Mouse (Mus musculus) hindbrain, embryonic 14.5 days (tissue): ENCODE measurements around the gene Pacrg. TPM values are rescaled to one million over a fixed set of nuclear protein-coding genes. Genes with fewer than 3 reads are reported as not detected.

Source experiments
- ATAC-seq: fragments of 200-750 bp; cut with Nextera tagmentation; 2 replicates; pipeline ENCODE4 v1.8.0; 2017; ENCODE audit warnings: moderate number of reproducible peaks, mild to moderate bottlenecking, moderate TSS enrichment, moderate library complexity; ENCODE audit not compliant: low FRiP score
- DNase-seq: peaks from one replicate; pipeline ENCODE4 v3.0.0-alpha.2; 2015; ENCODE audit warnings: low spot score
- H3K27ac ChIP-seq: fragments of 300-500 bp; sonication (generic); 2 replicates; pipeline ENCODE4 v1.5.1; 2014; ENCODE audit warnings: mild to moderate bottlenecking, moderate library complexity
- H3K27me3 ChIP-seq: fragments of 300-500 bp; sonication (generic); 2 replicates; pipeline ENCODE4 v1.6.1; 2014; ENCODE audit warnings: mild to moderate bottlenecking, low read length, mixed read lengths; ENCODE audit not compliant: control insufficient read depth, insufficient read depth
- H3K36me3 ChIP-seq: fragments of 300-500 bp; sonication (generic); replicated peaks from 2 replicates; pipeline ENCODE4 v1.6.1; 2014; ENCODE audit not compliant: control insufficient read depth, insufficient read depth
- H3K4me1 ChIP-seq: fragments of 300-500 bp; sonication (generic); replicated peaks from 2 replicates; pipeline ENCODE4 v1.6.1; 2014; ENCODE audit warnings: antibody characterized with exemption, low read length, mixed read lengths; ENCODE audit not compliant: control insufficient read depth, insufficient read depth
- H3K4me2 ChIP-seq: fragments of 300-500 bp; sonication (generic); replicated peaks from 2 replicates; pipeline ENCODE4 v1.6.1; 2014; ENCODE audit warnings: mild to moderate bottlenecking, moderate library complexity
- H3K4me3 ChIP-seq: fragments of 300-500 bp; sonication (generic); replicated peaks from 2 replicates; pipeline ENCODE4 v1.5.1; 2014; ENCODE audit warnings: mild to moderate bottlenecking, low read length
- H3K9ac ChIP-seq: fragments of 300-500 bp; sonication (generic); 2 replicates; pipeline ENCODE4 v1.6.1; 2014
- H3K9me3 ChIP-seq: fragments of 300-500 bp; sonication (generic); 2 replicates; pipeline ENCODE4 v1.6.1; 2016; ENCODE audit warnings: low read length; ENCODE audit not compliant: control insufficient read depth
- WGBS: fragments of 180-500 bp; shearing (Covaris S2); extraction: QIAGEN DNeasy Blood & Tissue Kit; methylation state at CpG from one replicate; pipeline ENCODE4 v1.1.7; 2014; 5-methylcytosine and 5-hydroxymethylcytosine counted together
- polyA plus RNA-seq: library from polyadenylated mRNA; unstranded; fragments of >200 nt; fragmentation: Nextera tagmentation; extraction: Ambion mirVana; gene quantifications from 2 replicates; pipeline ENCODE4 v1.2.1, GENCODE M21; 2014

Pacrg gene
- polyA plus RNA-seq, 1 experiment from 2014 or later, result 21.9 TPM

DNA sequence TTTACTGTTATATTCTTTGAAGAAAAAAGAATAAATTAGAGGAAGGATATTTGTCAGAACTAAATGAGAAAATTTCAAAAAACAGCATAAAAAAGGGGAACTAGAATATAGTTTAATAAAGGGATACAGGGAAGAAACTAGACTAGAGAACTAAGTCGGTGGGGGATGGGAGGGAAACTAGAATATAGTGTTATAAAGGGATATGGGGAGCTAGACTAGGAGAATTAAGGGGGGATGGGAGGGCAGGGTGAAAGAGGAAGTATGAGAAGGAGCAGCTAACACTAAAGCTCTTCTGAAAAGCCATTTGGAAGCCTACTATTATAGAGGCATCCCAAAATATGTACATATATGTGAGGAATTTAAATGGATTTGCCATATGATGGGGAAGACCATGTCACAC is 75.8 kb downstream of the Pacrg start:
- Histone ChIP-seq H3K9me3 (no peaks in the 10 kb centered on the region), H3K36me3 (no peaks in the 10 kb centered on the region), H3K9ac (no peak overlapping the region), H3K4me2 (no peak overlapping the region), H3K4me1 (no peaks in the 10 kb centered on the region), H3K27me3 (no peaks in the 10 kb centered on the region), H3K4me3 (no peak overlapping the region), H3K27ac (no peak overlapping the region)
- DNase-seq, result no peak
- WGBS, result 95% methylated on average over 1 of the region's 1 CpGs
- no peak for ATAC-seq

DNA sequence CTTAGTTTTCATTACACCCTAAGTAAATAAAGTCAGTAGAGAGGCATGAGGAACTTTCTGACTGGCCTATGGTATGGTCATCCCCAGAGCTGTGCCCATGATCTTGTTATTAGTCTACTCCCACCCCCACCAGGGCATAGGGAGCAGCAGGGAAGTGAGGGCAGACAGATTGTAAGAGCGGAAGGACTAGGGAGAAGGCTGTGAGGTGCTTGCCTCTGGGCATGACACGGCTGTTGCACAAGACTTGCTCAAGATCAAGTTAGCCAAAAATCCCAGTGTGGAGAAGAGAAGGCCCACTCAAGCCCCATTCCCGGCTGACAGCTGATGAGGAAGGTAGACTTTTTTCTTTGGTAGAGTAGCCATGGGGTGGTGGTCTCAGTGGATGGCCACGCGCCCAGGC is 82.7 kb downstream of the Pacrg start:
- Histone ChIP-seq H3K4me1 (no peaks in the 10 kb centered on the region), H3K9ac (no peak overlapping the region)
- no peak for ATAC-seq

GRCm38 (mm10) chr17:10744709-10745461 is 95.2 kb downstream of the Pacrg start:
- H3K4me3 ChIP-seq, result no peak overlapping the region
- H3K27ac ChIP-seq, result peak overlapping the region; percentile 67
- no peaks in the 10 kb centered on the region for H3K36me3 ChIP-seq
- ATAC-seq (peak; percentile 93), DNase-seq (peak; percentile 81)
- H3K9ac ChIP-seq, result no peak overlapping the region
- peaks cover 11% of the 10 kb centered on the region for H3K4me1 ChIP-seq
- WGBS, result 4% methylated on average over 4 of the region's 4 CpGs
- no peaks in the 10 kb centered on the region for H3K9me3 ChIP-seq
- no peaks in the 10 kb centered on the region for H3K27me3 ChIP-seq
- no peak overlapping the region; the same call in 1 of the 2 replicates for H3K4me2 ChIP-seq

More for the DNA sequence above, 82.7 kb downstream of the Pacrg start:
- Histone ChIP-seq H3K36me3 (no peaks in the 10 kb centered on the region), H3K4me2 (no peak overlapping the region), H3K4me3 (no peak overlapping the region), H3K9me3 (no peaks in the 10 kb centered on the region), H3K27ac (no peak overlapping the region), H3K27me3 (no peaks in the 10 kb centered on the region)
- DNase-seq, result no peak
- WGBS, result 91% methylated on average over 5 of the region's 5 CpGs

GRCm38 (mm10) chr17:10740083-10740482 is 100.0 kb downstream of the Pacrg start:
- no peak for DNase-seq
- no peaks in the 10 kb centered on the region for H3K36me3 ChIP-seq
- WGBS, result 95% methylated on average over 2 of the region's 2 CpGs
- H3K9ac ChIP-seq, result no peak overlapping the region
- H3K27me3 ChIP-seq, result no peaks in the 10 kb centered on the region
- no peak for ATAC-seq
- no peak overlapping the region for H3K4me3 ChIP-seq
- peaks cover 11% of the 10 kb centered on the region for H3K4me1 ChIP-seq
- H3K27ac ChIP-seq, result no peak overlapping the region
- H3K9me3 ChIP-seq, result 0 out of 2 replicates have a peak, but pooled peaks cover 4% of the 10 kb centered on the region
- no peak overlapping the region for H3K4me2 ChIP-seq

DNA sequence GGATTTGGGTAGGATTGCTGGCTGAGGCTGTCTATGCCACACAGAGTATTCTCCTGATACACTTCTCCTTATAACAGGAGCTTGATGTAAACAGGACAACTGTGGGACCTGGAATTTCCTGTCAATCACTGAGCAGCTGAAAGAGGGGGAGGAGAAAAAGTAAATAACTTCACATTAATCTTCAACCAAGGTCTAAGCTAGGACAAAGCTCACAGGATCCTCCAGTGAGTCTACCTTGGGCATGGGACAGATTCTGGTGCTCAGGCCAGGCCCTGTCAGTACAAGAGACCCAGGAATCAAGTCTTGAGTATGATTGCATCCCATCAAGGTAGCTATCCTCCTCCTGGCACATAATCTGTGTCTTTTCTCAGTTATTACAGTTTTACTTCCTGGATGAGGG is 102.1 kb downstream of the Pacrg start:
- Histone ChIP-seq H3K4me2 (no peak overlapping the region), H3K9me3 (0 out of 2 replicates have a peak, but pooled peaks cover 4% of the 10 kb centered on the region), H3K4me3 (no peak overlapping the region), H3K4me1 (no peaks in the 10 kb centered on the region), H3K27me3 (no peaks in the 10 kb centered on the region), H3K27ac (no peak overlapping the region), H3K9ac (no peak overlapping the region), H3K36me3 (no peaks in the 10 kb centered on the region)
- ATAC-seq, result no peak
- DNase-seq, result no peak

DNA sequence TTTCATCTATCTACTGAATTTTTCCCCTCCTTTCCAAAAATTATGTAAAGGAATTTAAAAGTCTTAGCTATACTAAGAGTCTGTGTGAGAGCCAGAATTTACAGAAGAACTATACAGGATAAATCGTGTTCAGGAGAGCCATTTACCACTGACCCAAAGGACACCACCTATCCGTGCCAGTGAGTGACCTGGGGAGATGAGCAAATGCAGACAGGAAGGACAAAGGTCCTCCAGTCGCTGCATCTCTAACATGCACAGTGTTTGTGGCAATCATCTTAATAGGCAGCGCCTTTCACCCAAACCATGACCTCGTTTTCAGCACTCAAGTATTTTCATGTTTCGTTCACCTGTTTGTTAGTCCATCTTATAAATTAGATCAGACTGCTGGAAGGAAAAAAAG is 105.4 kb downstream of the Pacrg start:
- Histone ChIP-seq H3K27ac (0 out of 2 replicates have a peak overlapping the region, but pooled peaks have one; percentile 16), H3K4me3 (no peak overlapping the region), H3K9ac (no peak overlapping the region), H3K4me1 (no peaks in the 10 kb centered on the region), H3K9me3 (0 out of 2 replicates have a peak, but pooled peaks cover 3% of the 10 kb centered on the region), H3K36me3 (no peaks in the 10 kb centered on the region), H3K4me2 (no peak overlapping the region), H3K27me3 (no peaks in the 10 kb centered on the region)
- DNase-seq (no peak), ATAC-seq (no peak)
- 73% methylated on average over 6 of the region's 6 CpGs for WGBS

DNA sequence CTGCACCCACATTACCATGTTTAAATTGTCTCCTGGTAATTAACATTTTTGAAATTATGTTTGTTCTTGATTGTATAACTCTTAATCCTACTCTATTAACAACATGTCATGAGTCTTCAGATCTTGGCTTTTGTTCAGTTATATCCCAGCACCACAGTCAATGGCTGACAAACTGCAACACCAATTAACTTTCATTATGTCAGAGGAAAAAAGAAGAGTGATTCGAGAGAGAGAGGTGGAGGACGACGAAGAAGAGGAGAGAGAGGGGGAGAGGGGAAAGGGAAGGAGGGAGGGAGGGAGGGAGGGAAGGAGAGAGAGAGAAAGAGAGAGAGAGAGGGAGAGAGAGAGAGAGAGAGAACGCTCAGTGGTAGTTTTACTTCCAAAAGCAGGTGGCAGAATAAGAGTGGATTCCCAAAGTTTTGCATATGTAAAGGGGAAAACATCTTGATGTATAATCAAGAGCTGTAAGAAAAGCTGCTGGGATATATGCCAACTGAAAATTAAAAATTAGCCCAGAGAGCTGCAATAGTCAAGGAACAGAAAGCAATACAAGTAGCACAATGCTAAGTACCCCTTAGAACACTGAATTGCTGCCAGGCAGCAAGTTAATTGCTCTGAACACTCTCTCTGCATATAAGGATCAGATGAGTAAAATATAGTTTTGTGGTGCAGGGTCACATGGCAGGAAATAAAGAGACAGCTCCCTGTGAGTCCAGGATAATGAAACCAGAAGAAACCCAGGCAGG is 107.6 kb downstream of the Pacrg start:
- DNase-seq (no peak), ATAC-seq (no peak)
- no peaks in the 10 kb centered on the region for H3K27me3 ChIP-seq

GRCm38 (mm10) chr17:10724853-10725252 is 115.3 kb downstream of the Pacrg start:
- no peak overlapping the region for H3K9ac ChIP-seq
- no peak for ATAC-seq
- no peaks in the 10 kb centered on the region for H3K9me3 ChIP-seq
- H3K27me3 ChIP-seq, result no peaks in the 10 kb centered on the region
- no peak overlapping the region for H3K27ac ChIP-seq
- H3K4me1 ChIP-seq, result no peaks in the 10 kb centered on the region
- H3K4me3 ChIP-seq, result no peak overlapping the region
- DNase-seq, result no peak
- 90% methylated on average over 3 of the region's 3 CpGs for WGBS
- H3K36me3 ChIP-seq, result no peaks in the 10 kb centered on the region
- no peak overlapping the region for H3K4me2 ChIP-seq

More for the DNA sequence above, 107.6 kb downstream of the Pacrg start:
- Histone ChIP-seq H3K4me2 (no peak overlapping the region), H3K4me1 (no peaks in the 10 kb centered on the region), H3K9ac (no peak overlapping the region), H3K27ac (no peak overlapping the region), H3K9me3 (no peaks in the 10 kb centered on the region), H3K36me3 (no peaks in the 10 kb centered on the region), H3K4me3 (no peak overlapping the region)
- WGBS, result 31% methylated on average over 4 of the region's 4 CpGs

DNA sequence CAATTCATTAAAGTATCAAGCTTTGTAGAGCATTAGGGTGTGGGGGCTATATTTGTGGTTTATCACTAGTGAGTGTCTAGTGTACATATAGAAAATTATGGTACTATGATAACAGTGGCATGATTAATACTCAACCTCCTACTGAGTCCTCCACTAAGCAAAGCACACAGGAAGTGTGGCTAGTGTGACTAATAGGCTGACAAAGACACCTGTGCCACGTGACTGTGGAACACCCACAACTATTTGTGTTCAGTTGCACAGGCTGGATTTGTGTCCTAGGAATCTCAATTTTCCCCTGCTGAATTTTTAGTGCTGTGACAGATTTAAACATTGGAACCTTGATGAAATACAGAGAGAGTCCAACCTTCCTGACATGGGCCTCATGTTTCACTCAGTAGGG is 118.5 kb downstream of the Pacrg start:
- no peak overlapping the region for H3K9ac ChIP-seq
- no peak for DNase-seq
- H3K27ac ChIP-seq, result no peak overlapping the region
- no peaks in the 10 kb centered on the region for H3K9me3 ChIP-seq
- 65% methylated on average over 1 of the region's 1 CpGs for WGBS
- no peak for ATAC-seq
- H3K4me3 ChIP-seq, result no peak overlapping the region
- no peaks in the 10 kb centered on the region for H3K36me3 ChIP-seq
- H3K27me3 ChIP-seq, result no peaks in the 10 kb centered on the region
- no peak overlapping the region for H3K4me2 ChIP-seq
- no peaks in the 10 kb centered on the region for H3K4me1 ChIP-seq
